Mouse (Mus musculus) bone marrow, adult 2 months (tissue): ENCODE data around the gene Dtd1. TPM values are rescaled to one million over a fixed set of nuclear protein-coding genes. Genes with fewer than 3 reads are reported as not detected.

Source experiments
- H3K27ac ChIP-seq: fragments of 200-500 bp; 2 replicates; pipeline ENCODE4 v1.5.1; 2012; ENCODE audit warnings: low read depth, mild to moderate bottlenecking, control low read depth, inconsistent platforms, low read length; ENCODE audit not compliant: control insufficient read depth, poor library complexity, insufficient read depth
- H3K4me1 ChIP-seq: fragments of 200-500 bp; 2 replicates; pipeline ENCODE4 v1.6.1; 2011; ENCODE audit warnings: low read length; ENCODE audit not compliant: control insufficient read depth, insufficient read depth
- H3K4me3 ChIP-seq: fragments of 200-500 bp; replicated peaks from 2 replicates; pipeline ENCODE3; 2011; ENCODE audit warnings: mild to moderate bottlenecking, low read depth, low read length, control low read depth; ENCODE audit not compliant: control insufficient read depth
- CTCF ChIP-seq: fragments of 200-500 bp; IDR thresholded peaks from 2 replicates; pipeline ENCODE4 v1.5.1; 2011; ENCODE audit warnings: low read length, control low read depth; ENCODE audit not compliant: control insufficient read depth, insufficient read depth
- POLR2A ChIP-seq: fragments of 200-500 bp; IDR thresholded peaks from 2 replicates; pipeline ENCODE4 v1.6.1; 2011; ENCODE audit warnings: low read depth, mild to moderate bottlenecking, control low read depth, low read length, borderline replicate concordance; ENCODE audit not compliant: control insufficient read depth
- WGBS: fragments of 180-500 bp; shearing (Covaris S2); methylation state at CpG from one replicate; pipeline ENCODE4 v1.1.7; 2018; 5-methylcytosine and 5-hydroxymethylcytosine counted together
- polyA plus RNA-seq: library from polyadenylated mRNA; stranded (reverse); fragments of >200 nt; gene quantifications from 2 replicates; pipeline ENCODE4 v1.2.4, GENCODE M21; 2011; ENCODE audit warnings: low replicate concordance; ENCODE audit not compliant: missing spikeins, insufficient read depth, insufficient read length

The Dtd1 gene
- polyA plus RNA-seq, 1 experiment = 5.6 TPM

- no peaks in the 10 kb centered on the region for H3K4me1 ChIP-seq
- H3K27ac ChIP-seq = no peak overlapping the region
- 93% methylated on average over 2 of the region's 2 CpGs for WGBS
- TF ChIP-seq POLR2A (no peak), CTCF (no peak)
- no peak overlapping the region for H3K4me3 ChIP-seq
These were observed 169.4 kb downstream of the Dtd1 start for GRCm38 (mm10) chr2:144769118-144769496.

- TF ChIP-seq POLR2A (no peak), CTCF (no peak)
- Histone ChIP-seq H3K4me1 (no peaks in the 10 kb centered on the region), H3K4me3 (no peak overlapping the region), H3K27ac (no peak overlapping the region)
- 68% methylated on average over 3 of the region's 3 CpGs for WGBS
These were observed 169.9 kb downstream of the Dtd1 start for GRCm38 (mm10) chr2:144769556-144769955.

- Histone ChIP-seq H3K27ac (no peak overlapping the region), H3K4me1 (no peaks in the 10 kb centered on the region), H3K4me3 (no peak overlapping the region)
- 82% methylated on average over 7 of the region's 7 CpGs for WGBS
- TF ChIP-seq POLR2A = no peak
- TF ChIP-seq CTCF = no peak
These were observed 170.8 kb downstream of the Dtd1 start for GRCm38 (mm10) chr2:144770452-144770941.

GRCm38 (mm10) chr2:144771841-144772240 lies 172.1 kb downstream of the Dtd1 start:
- no peaks in the 10 kb centered on the region for H3K4me1 ChIP-seq
- no peak for TF ChIP-seq POLR2A
- no peak for TF ChIP-seq CTCF
- no peak overlapping the region for H3K27ac ChIP-seq
- 59% methylated on average over 4 of the region's 4 CpGs for WGBS
- H3K4me3 ChIP-seq = no peak overlapping the region

GRCm38 (mm10) chr2:144774636-144775160 lies 175.0 kb downstream of the Dtd1 start:
- TF ChIP-seq POLR2A (no peak), CTCF (no peak)
- WGBS = 88% methylated on average over 8 of the region's 8 CpGs
- Histone ChIP-seq H3K4me1 (no peaks in the 10 kb centered on the region), H3K4me3 (no peak overlapping the region), H3K27ac (no peak overlapping the region)

- WGBS = 86% methylated on average over 4 of the region's 4 CpGs
These were observed 175.9 kb downstream of the Dtd1 start for GRCm38 (mm10) chr2:144775626-144776025.

GRCm38 (mm10) chr2:144779263-144779662 lies 179.6 kb downstream of the Dtd1 start:
- Histone ChIP-seq H3K4me1 (no peaks in the 10 kb centered on the region), H3K4me3 (no peak overlapping the region), H3K27ac (no peak overlapping the region)
- TF ChIP-seq POLR2A (no peak), CTCF (no peak)
- 32% methylated on average over 7 of the region's 7 CpGs for WGBS

More at GRCm38 (mm10) chr2:144775626-144776025, 175.9 kb downstream of the Dtd1 start:
- H3K27ac ChIP-seq = no peak overlapping the region
- TF ChIP-seq CTCF = no peak
- no peak for TF ChIP-seq POLR2A
- H3K4me1 ChIP-seq = no peaks in the 10 kb centered on the region
- H3K4me3 ChIP-seq = no peak overlapping the region

GRCm38 (mm10) chr2:144780731-144781130 lies 181.0 kb downstream of the Dtd1 start:
- WGBS = 76% methylated on average over 5 of the region's 5 CpGs
- H3K27ac ChIP-seq = no peak overlapping the region
- no peaks in the 10 kb centered on the region for H3K4me1 ChIP-seq
- TF ChIP-seq POLR2A (no peak), CTCF (no peak)
- H3K4me3 ChIP-seq = no peak overlapping the region

- 53% methylated on average over 3 of the region's 3 CpGs for WGBS
- TF ChIP-seq CTCF = no peak
- no peak for TF ChIP-seq POLR2A
- Histone ChIP-seq H3K4me1 (no peaks in the 10 kb centered on the region), H3K27ac (no peak overlapping the region), H3K4me3 (no peak overlapping the region)
These were observed 182.2 kb downstream of the Dtd1 start for GRCm38 (mm10) chr2:144781871-144782270.
